In the genomic region with DNA sequence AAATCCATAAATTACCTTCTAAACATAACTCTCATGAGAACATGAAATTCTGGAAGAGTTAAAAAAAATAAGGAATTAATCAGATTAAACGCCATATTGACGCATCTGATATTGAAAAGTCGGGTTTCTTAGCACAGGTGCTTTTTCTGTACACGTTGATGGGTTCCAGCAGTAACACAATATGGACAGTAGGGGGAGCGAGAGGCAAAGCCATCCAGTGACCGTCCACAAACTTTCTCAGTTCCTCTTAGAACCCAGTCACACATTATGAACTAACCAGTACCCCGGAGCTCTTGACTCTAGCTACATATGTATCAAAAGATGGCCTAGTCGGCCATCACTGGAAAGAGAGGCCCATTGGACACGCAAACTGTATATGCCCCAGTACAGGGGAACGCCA, we compare ENCODE assay signal across 8 mouse cellular contexts. TPM values are rescaled to one million over a fixed set of nuclear protein-coding genes. Genes with fewer than 3 reads are reported as not detected.
DNase-seq lines count a peak whose midpoint lies in the region; ATAC-seq and TF ChIP-seq lines count a peak whose summit lies in the region.
"Not testable (repeated sequence)": the region's sequence is repeated elsewhere in the genome, so short reads cannot be mapped to it uniquely, and the experiment has no call there.

No protein-coding gene starts in this region.

- not testable (repeated sequence) for H3K27ac ChIP-seq in ES-Bruce4 (ENCODE audit: insufficient read depth, low read length); kidney, adult 2 months (ENCODE audit: insufficient read depth, low read depth, low read length); liver, postnatal 0 days (ENCODE audit: low read depth)

- TF ChIP-seq EP300 in ES-Bruce4 (IDR thresholded peaks at IDR 0.05; ENCODE audit: insufficient read depth, low read depth, low read length); liver, postnatal 0 days (IDR thresholded peaks at IDR 0.05; ENCODE audit: low read depth): not testable (repeated sequence)

- peak; percentile 23 for TF ChIP-seq CTCF in ES-Bruce4 (IDR thresholded peaks at IDR 0.05; ENCODE audit: low read depth, low read length)
- peak; percentile 88 for TF ChIP-seq CTCF in kidney, adult 2 months (conservative IDR thresholded peaks at IDR 0.05; ENCODE audit: insufficient read depth, insufficient read length, low read depth, low read length)
- peak; percentile 88 for TF ChIP-seq CTCF in liver, postnatal 0 days (IDR thresholded peaks at IDR 0.05; ENCODE audit: low read depth)

- peak; percentile 32 to 56 for DNase-seq in adrenal gland, postnatal 36 days
- peak; percentile 81 for DNase-seq in embryo, embryonic 10 days (ENCODE audit: low spot score)
- peak; percentile 59 for DNase-seq in kidney, adult 2 months
- peak; percentile 53 for DNase-seq in liver, postnatal 0 days
- DNase-seq in natural killer cell, adult 2 months (ENCODE audit: low spot score in 2 of 2) = peak; percentile 32 to 64
- DNase-seq in thymus, postnatal 0 days (ENCODE audit: low spot score) = peak; percentile 64

- not testable (repeated sequence) for H3K9me3 ChIP-seq in ES-Bruce4 (replicated peaks; ENCODE audit: control insufficient read depth, insufficient read depth, low read length, poor library complexity, severe bottlenecking); liver, postnatal 0 days (ENCODE audit: low read length)

- H3K4me2 ChIP-seq in liver, postnatal 0 days (ENCODE audit: low read depth, low read length) = not testable (repeated sequence)

- TF ChIP-seq POLR2A in ES-Bruce4 (IDR thresholded peaks at IDR 0.05; ENCODE audit: insufficient read depth, low read length); kidney, adult 2 months (IDR thresholded peaks at IDR 0.05; ENCODE audit: low read depth, low read length): not testable (repeated sequence)

- not testable (repeated sequence) for H3K4me3 ChIP-seq in ES-Bruce4 (ENCODE audit: low read depth, low read length); kidney, adult 2 months (ENCODE audit: insufficient read depth, low read depth, low read length); liver, postnatal 0 days (ENCODE audit: low read depth, low read length)

- H3K27me3 ChIP-seq in ES-Bruce4 (ENCODE audit: control insufficient read depth, insufficient read depth, low read length, poor library complexity, severe bottlenecking); kidney, adult 2 months (replicated peaks; ENCODE audit: control insufficient read depth, insufficient read depth, low read length); liver, postnatal 0 days (ENCODE audit: insufficient read depth, low read length): not testable (repeated sequence)

- peak; percentile 100 for ATAC-seq in granulocyte monocyte progenitor cell, adult 5-6 weeks (replicated peaks; ENCODE audit: poor library complexity, severe bottlenecking)
- not testable (repeated sequence) for ATAC-seq in liver, postnatal 0 days

- H3K36me3 ChIP-seq in ES-Bruce4 (ENCODE audit: control insufficient read depth, insufficient read depth, low read length, poor library complexity, severe bottlenecking); kidney, adult 2 months (ENCODE audit: control insufficient read depth, insufficient read depth, low read length); liver, postnatal 0 days (replicated peaks; ENCODE audit: insufficient read depth, low read length): not testable (repeated sequence)

- not testable (repeated sequence) for H3K4me1 ChIP-seq in ES-Bruce4 (ENCODE audit: control insufficient read depth, insufficient read depth, low read length); kidney, adult 2 months (ENCODE audit: control insufficient read depth, insufficient read depth, low read length); liver, postnatal 0 days (ENCODE audit: insufficient read depth)

- H3K9ac ChIP-seq in ES-Bruce4 (ENCODE audit: low read depth, poor library complexity, severe bottlenecking); liver, postnatal 0 days (replicated peaks): not testable (repeated sequence)

- 23% methylated on average over 10 of the region's 10 CpGs for WGBS in kidney, adult 2 months
- WGBS in liver, postnatal 0 days (ENCODE audit: insufficient replicate concordance) = 16% methylated on average over 10 of the region's 10 CpGs

RNA-seq across cellular contexts. Expression of a gene that starts 22.9 kb away (rescaled TPM):
- 68.1 and 75.5 TPM in 2 replicates for polyA plus RNA-seq in ES-Bruce4 (2011; ENCODE audit: insufficient read depth, insufficient read length, low read depth, missing spikeins)
- 10 to 100 TPM; 14.9 to 16.5 TPM for total RNA-seq in adrenal gland, postnatal 36 days (2021)
- total RNA-seq in granulocyte monocyte progenitor cell, adult 5-6 weeks (2014; fragmentation: Nextera tagmentation) = 12.5 and 15.0 TPM in 2 replicates
- total RNA-seq in granulocyte monocyte progenitor cell, adult 5-6 weeks (2017) = 22.1 and 30.4 TPM in 2 replicates
- 4.5 and 4.9 TPM in 2 replicates for polyA plus RNA-seq in kidney, adult 2 months (2012; rRNA removed)
- 20.2 and 27.3 TPM in 2 replicates for polyA plus RNA-seq in liver, postnatal 0 days (2015; fragmentation: Nextera tagmentation; extraction: Ambion mirVana)
- polyA plus RNA-seq in thymus, postnatal 0 days (2015; fragmentation: Nextera tagmentation; extraction: Ambion mirVana) = 21.8 and 23.6 TPM in 2 replicates

Comparison
In these comparisons a context has a peak if more than half of its experiments do, and no peak if none do; other contexts are left out.
1. CTCF ChIP-seq: peak in every context shown above with its lines; median percentile 88 in kidney, adult 2 months; 88 in liver, postnatal 0 days; 23 in ES-Bruce4.